Mouse (Mus musculus): ENCODE measurements at regions not wholly inside any gene's neighbourhood (a gene's known extent, or its start where the extent isn't known, plus 50 kb on each side); places are given as distances from the start of the nearest gene placed in this dataset.
"Not testable (repeated sequence)": the region's sequence is repeated elsewhere in the genome, so short reads cannot be mapped to it uniquely, and the experiment has no call there.

- no peak for ATAC-seq (ENCODE audit: poor library complexity, severe bottlenecking)
Observed at GRCm38 (mm10) chr12:113421716-113422595, 67.4 kb upstream of the Adam6b start.

DNA sequence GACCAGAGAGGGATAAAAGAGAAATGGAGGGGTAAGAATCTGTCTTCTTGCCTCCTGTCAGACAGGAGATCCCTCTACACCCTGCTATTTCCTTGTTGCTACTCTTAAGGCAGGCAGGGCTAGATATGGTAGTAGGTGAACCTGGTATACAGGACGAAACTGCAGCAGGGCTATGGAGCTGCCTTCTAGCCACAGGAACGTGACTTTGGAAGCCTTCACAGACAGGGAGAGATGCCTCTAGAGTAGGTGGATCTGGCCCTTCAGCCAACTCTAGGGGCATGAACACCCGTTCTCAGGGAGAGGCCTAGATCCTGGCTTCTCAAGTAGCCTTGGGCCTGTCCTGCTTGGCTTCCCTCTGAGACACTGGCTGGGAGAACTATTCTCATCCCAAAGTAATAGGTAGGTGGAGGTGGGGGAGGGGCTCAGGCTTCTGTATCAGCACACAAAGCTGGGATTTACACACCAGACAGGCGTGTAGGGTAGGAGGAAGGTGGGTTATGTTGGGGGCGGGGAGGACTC, 66.5 kb upstream of the Adam6b start:
- no peak for ATAC-seq (ENCODE audit: poor library complexity, severe bottlenecking)

GRCm38 (mm10) chr12:113423736-113424597, 65.3 kb upstream of the Adam6b start:
- ATAC-seq (ENCODE audit: poor library complexity, severe bottlenecking): no peak

DNA sequence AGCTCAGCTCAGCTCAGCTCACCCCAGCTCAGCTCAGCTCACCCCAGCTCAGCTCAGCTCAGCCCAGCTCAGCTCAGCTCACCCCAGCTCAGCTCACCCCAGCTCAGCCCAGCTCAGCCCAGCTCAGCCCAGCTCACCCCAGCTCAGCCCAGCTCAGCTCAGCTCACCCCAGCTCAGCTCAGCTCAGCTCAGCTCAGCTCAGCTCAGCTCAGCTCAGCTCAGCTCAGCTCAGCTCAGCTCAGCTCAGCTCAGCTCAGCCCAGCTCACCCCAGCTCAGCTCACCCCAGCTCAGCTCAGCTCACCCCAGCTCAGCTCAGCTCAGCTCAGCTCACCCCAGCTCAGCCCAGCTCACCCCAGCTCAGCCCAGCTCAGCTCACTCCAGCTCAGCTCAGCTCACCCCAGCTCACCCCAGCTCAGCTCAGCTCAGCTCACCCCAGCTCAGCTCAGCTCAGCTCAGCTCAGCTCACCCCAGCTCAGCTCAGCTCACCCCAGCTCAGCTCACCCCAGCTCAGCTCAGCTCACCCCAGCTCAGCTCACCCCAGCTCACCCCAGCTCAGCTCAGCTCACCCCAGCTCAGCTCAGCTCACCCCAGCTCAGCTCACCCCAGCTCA, 64.6 kb upstream of the Adam6b start:
- not testable (repeated sequence) for ATAC-seq (ENCODE audit: poor library complexity, severe bottlenecking)

GRCm38 (mm10) chr12:113425209-113426070, 63.9 kb upstream of the Adam6b start:
- ATAC-seq (ENCODE audit: poor library complexity, severe bottlenecking): peak; percentile 28

DNA sequence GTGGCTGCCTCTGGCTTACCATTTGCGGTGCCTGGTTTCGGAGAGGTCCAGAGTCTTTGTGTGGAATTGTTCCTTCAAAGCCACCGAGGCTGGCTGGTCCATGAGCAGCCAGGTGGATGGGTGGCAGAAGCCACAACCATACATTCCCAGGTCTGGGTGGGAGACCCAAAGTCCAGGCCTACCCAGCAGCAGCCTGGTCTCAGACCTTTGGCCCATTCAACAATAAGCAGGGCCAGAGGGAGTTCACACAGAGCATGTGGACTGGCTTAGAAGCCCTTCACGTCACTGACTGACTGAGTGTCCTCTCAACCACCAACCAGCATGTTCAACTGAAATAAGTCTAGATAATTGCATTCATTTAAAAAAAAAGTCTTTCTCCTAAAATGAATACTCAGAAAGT, 62.7 kb upstream of the Adam6b start:
- ATAC-seq (ENCODE audit: poor library complexity, severe bottlenecking): no peak

DNA sequence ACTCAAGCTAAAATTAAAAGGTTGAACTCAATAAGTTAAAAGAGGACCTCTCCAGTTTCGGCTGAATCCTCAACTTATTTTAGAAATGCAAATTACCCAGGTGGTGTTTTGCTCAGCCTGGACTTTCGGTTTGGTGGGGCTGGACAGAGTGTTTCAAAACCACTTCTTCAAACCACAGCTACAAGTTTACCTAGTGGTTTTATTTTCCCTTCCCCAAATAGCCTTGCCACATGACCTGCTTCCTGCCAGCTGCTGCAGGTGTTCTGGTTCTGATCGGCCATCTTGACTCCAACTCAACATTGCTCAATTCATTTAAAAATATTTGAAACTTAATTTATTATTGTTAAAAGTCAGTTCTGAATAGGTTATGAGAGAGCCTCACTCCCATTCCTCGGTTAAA, 62.0 kb upstream of the Adam6b start:
- peak; percentile 59 for ATAC-seq (ENCODE audit: poor library complexity, severe bottlenecking)

DNA sequence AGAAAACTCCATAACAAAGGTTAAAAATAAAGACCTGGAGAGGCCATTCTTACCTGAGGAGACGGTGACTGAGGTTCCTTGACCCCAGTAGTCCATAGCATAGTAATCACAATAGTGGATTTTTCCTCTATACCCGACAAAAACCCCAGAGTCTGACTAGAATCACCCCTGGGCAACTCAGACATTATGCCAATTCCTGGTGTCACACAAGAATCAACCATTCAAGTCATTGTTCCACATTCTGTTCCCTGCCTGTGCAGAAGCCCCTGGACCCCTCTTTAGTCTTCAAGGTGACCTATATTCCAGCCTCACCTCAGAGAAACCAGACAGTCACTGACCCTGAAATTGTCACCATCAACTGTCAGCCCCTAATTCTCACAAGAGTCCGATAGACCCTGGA, 60.9 kb upstream of the Adam6b start:
- ATAC-seq (ENCODE audit: poor library complexity, severe bottlenecking): no peak

DNA sequence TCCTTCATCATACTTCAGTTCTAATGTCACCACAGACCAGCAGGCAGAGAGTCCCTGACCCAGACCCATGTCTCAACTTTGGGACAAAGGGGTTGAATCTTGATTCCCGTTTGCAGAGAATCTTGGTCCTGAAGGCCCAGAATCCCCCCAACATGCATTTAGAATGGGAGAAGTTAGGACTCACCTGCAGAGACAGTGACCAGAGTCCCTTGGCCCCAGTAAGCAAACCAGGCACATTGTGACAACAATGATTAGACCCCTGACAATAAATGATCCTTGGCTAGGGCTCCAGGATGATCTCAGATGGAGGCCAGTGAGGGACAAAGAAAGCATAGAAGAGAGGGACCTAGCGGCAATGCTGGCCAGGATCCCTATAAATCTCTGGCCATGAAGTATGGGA, 60.4 kb upstream of the Adam6b start:
- no peak for ATAC-seq (ENCODE audit: poor library complexity, severe bottlenecking)

GRCm38 (mm10) chr12:113430340-113430739, 59.0 kb upstream of the Adam6b start:
- ATAC-seq (ENCODE audit: poor library complexity, severe bottlenecking): peak; percentile 57
